Mouse (Mus musculus) C2C12 (cell line): ENCODE results near the gene Zswim4. TPM values are rescaled to one million over a fixed set of nuclear protein-coding genes. Genes with fewer than 3 reads are reported as not detected.
A peak's percentile ranks its signal among the peaks of the same experiment; 100 is the strongest.

ENCODE experiments used
- H3K27me3 ChIP-seq: one replicate; pipeline ENCODE4 v1.6.1; 2011; ENCODE audit not compliant: control insufficient read depth, insufficient read depth, insufficient read length
- H3K36me3 ChIP-seq: one replicate; pipeline ENCODE4 v1.6.1; 2011; ENCODE audit not compliant: control insufficient read depth, insufficient read depth
- H3K4me3 ChIP-seq: one replicate; pipeline ENCODE4 v1.5.1; 2011; ENCODE audit warnings: mild to moderate bottlenecking, control low read depth; ENCODE audit not compliant: poor library complexity, insufficient read depth, severe bottlenecking
- H3K79me2 ChIP-seq: one replicate; pipeline ENCODE4 v1.6.1; 2011; ENCODE audit not compliant: control insufficient read depth, insufficient read depth
- H3K79me3 ChIP-seq: one replicate; pipeline ENCODE4 v1.6.1; 2011; ENCODE audit warnings: low read depth, control low read depth
- H3ac ChIP-seq: one replicate; pipeline ENCODE3; 2011; ENCODE audit warnings: low read depth; ENCODE audit not compliant: control insufficient read depth, insufficient read length
- CEBPB ChIP-seq: IDR thresholded peaks from one replicate; pipeline ENCODE4 v1.6.1; 2011; ENCODE audit warnings: low read depth, mild to moderate bottlenecking, control low read depth, moderate library complexity
- CTCF ChIP-seq: IDR thresholded peaks from one replicate; pipeline ENCODE4 v1.5.1; 2011; ENCODE audit not compliant: control insufficient read depth, insufficient read depth, insufficient read length
- FOSL1 ChIP-seq: IDR thresholded peaks from one replicate; pipeline ENCODE4 v1.8.0; 2011; ENCODE audit warnings: mild to moderate bottlenecking, low read length; ENCODE audit not compliant: poor library complexity, insufficient read depth, severe bottlenecking
- MAX ChIP-seq: IDR thresholded peaks from one replicate; pipeline ENCODE4 v1.6.1; 2011; ENCODE audit warnings: mild to moderate bottlenecking, control low read depth
- MYOD1 ChIP-seq: IDR thresholded peaks from one replicate; pipeline ENCODE4 v1.6.1; 2011; ENCODE audit warnings: low read depth; ENCODE audit not compliant: control insufficient read depth, insufficient read length
- MYOG ChIP-seq: IDR thresholded peaks from one replicate; pipeline ENCODE4 v1.6.1; 2011; ENCODE audit not compliant: control insufficient read depth, insufficient read length; ENCODE audit errors: extremely low read depth
- USF1 ChIP-seq: IDR thresholded peaks from one replicate; pipeline ENCODE4 v1.6.1; 2011; ENCODE audit warnings: low read depth, mild to moderate bottlenecking, control low read depth, moderate library complexity
- polyA plus RNA-seq: library from polyadenylated mRNA; unstranded; fragments of >200 nt; fragmentation: generic; extraction: Trizol; gene quantifications from one replicate; pipeline ENCODE4 v1.2.1, GENCODE M21; 2012; ENCODE audit warnings: missing spikeins

Gene Zswim4
- polyA plus RNA-seq, 1 experiment, result 10.1 TPM

DNA sequence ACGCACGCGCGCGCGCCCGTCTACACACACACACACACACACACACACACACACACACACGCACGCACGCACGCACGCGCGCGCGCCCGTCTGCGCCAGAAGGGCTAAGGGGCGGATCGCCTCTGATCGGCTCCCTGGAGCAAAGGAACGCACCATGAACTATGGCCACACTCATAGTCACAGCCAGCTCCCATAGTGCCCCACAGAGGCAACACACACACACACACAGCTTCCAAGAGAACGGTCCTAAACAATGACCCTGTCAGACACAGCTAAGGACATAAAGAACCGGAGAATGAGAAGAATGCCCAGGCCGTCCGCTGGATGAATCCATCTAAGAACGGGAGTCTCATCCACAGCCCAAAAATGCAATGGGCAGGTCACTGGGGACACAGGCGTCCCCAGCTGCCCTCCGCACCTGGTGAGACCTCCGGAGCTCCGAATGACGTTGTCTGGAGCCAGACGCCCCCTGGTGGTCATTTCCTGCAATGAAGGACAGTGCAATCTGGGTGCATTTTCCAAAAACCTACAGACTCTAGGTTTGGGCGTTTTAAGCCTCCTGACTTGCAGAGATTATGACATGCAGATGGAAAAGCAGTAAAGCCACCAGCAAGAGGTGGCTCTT lies 26.6 kb downstream of the Zswim4 start:
- peaks cover 68% of the 10 kb centered on the region for H3K36me3 ChIP-seq
- TF ChIP-seq USF1 (no peak), MYOD1 (peak; percentile 54), CEBPB (no peak), CTCF (peak; percentile 25)
- no peak overlapping the region for H3K4me3 ChIP-seq
- peaks cover 31% of the 10 kb centered on the region for H3K79me3 ChIP-seq
- H3K27me3 ChIP-seq, result no peaks in the 10 kb centered on the region
- no peak overlapping the region for H3ac ChIP-seq
- H3K79me2 ChIP-seq, result peaks cover 41% of the 10 kb centered on the region

- Histone ChIP-seq H3K36me3 (peaks cover 79% of the 10 kb centered on the region), H3K79me3 (peaks cover 47% of the 10 kb centered on the region), H3K79me2 (peaks cover 57% of the 10 kb centered on the region), H3ac (no peak overlapping the region), H3K27me3 (no peaks in the 10 kb centered on the region), H3K4me3 (no peak overlapping the region)
- no peak for TF ChIP-seq FOSL1
- no peak for TF ChIP-seq MYOD1
- no peak for TF ChIP-seq USF1
- TF ChIP-seq CEBPB, result no peak
- no peak for TF ChIP-seq CTCF
- no peak for TF ChIP-seq MYOG
- TF ChIP-seq MAX, result no peak
These were observed 28.2 kb downstream of the Zswim4 start for GRCm38 (mm10) chr8:84208381-84209380.

- H3K79me3 ChIP-seq, result peaks cover 54% of the 10 kb centered on the region
- no peaks in the 10 kb centered on the region for H3K27me3 ChIP-seq
- no peak overlapping the region for H3K4me3 ChIP-seq
- H3K36me3 ChIP-seq, result peaks cover 82% of the 10 kb centered on the region
- H3K79me2 ChIP-seq, result peaks cover 66% of the 10 kb centered on the region
- H3ac ChIP-seq, result no peak overlapping the region
- TF ChIP-seq MAX, result no peak
- no peak for TF ChIP-seq CTCF
- TF ChIP-seq MYOG, result no peak
- no peak for TF ChIP-seq FOSL1
- TF ChIP-seq USF1, result no peak
- TF ChIP-seq MYOD1, result no peak
- TF ChIP-seq CEBPB, result no peak
These were observed 29.0 kb downstream of the Zswim4 start for GRCm38 (mm10) chr8:84207811-84208210.

GRCm38 (mm10) chr8:84206666-84207065 lies 30.2 kb downstream of the Zswim4 start:
- TF ChIP-seq CTCF (no peak), FOSL1 (no peak), MYOD1 (no peak), MYOG (no peak), USF1 (no peak), MAX (no peak), CEBPB (no peak)
- no peaks in the 10 kb centered on the region for H3K27me3 ChIP-seq
- H3ac ChIP-seq, result no peak overlapping the region
- peaks cover 77% of the 10 kb centered on the region for H3K79me2 ChIP-seq
- no peak overlapping the region for H3K4me3 ChIP-seq
- H3K36me3 ChIP-seq, result peaks cover 83% of the 10 kb centered on the region
- peaks cover 63% of the 10 kb centered on the region for H3K79me3 ChIP-seq

- Histone ChIP-seq H3ac (no peak overlapping the region), H3K27me3 (no peaks in the 10 kb centered on the region), H3K79me2 (peaks cover 88% of the 10 kb centered on the region), H3K36me3 (peaks cover 69% of the 10 kb centered on the region), H3K4me3 (no peak overlapping the region), H3K79me3 (peaks cover 71% of the 10 kb centered on the region)
- no peak for TF ChIP-seq CTCF
- TF ChIP-seq USF1, result no peak
- no peak for TF ChIP-seq FOSL1
- no peak for TF ChIP-seq MYOD1
- no peak for TF ChIP-seq CEBPB
- TF ChIP-seq MYOG, result no peak
- TF ChIP-seq MAX, result no peak
These were observed 31.8 kb downstream of the Zswim4 start for GRCm38 (mm10) chr8:84205073-84205472.
